Comparison of ENCODE assay signal across 7 mouse cellular contexts in genomic region chr16:4602189-4602588, GRCm38 (mm10). TPM values are rescaled to one million over a fixed set of nuclear protein-coding genes. Genes with fewer than 3 reads are reported as not detected.
A peak's percentile ranks its signal among the peaks of the same experiment; 100 is the strongest.
DNase-seq lines count a peak whose midpoint lies in the region; ATAC-seq lines count a peak whose summit lies in the region.

No protein-coding gene starts in this region.

- H3K4me2 ChIP-seq in lung, embryonic 16.5 days (ENCODE audit: low read depth, low read length) = no peak overlapping the region
- H3K4me2 ChIP-seq in hindbrain, embryonic 12.5 days (replicated peaks) = no peak overlapping the region; the same call in 1 of the 2 replicates
- peak overlapping the region; percentile 24 for H3K4me2 ChIP-seq in kidney, embryonic 15.5 days
- no peak overlapping the region for H3K4me2 ChIP-seq in neural tube, embryonic 14.5 days (ENCODE audit: low read depth, low read length)

- no peak for ATAC-seq in lung, embryonic 16.5 days (ENCODE audit: low read depth)
- no peak for ATAC-seq in hindbrain, embryonic 12.5 days (ENCODE audit: low FRiP score)
- peak; percentile 45 for ATAC-seq in kidney, embryonic 15.5 days (replicated peaks; ENCODE audit: low FRiP score)
- ATAC-seq in neural tube, embryonic 14.5 days (ENCODE audit: low read depth) = no peak

- H3K4me3 ChIP-seq in lung, embryonic 16.5 days (ENCODE audit: low read length) = no peak overlapping the region
- no peak overlapping the region for H3K4me3 ChIP-seq in hindbrain, embryonic 12.5 days
- no peak overlapping the region for H3K4me3 ChIP-seq in kidney, embryonic 15.5 days (replicated peaks)
- no peak overlapping the region for H3K4me3 ChIP-seq in neural tube, embryonic 14.5 days (ENCODE audit: low read depth, low read length)

- no peak for DNase-seq in lung, postnatal 36 days
- DNase-seq in spleen, adult 18-20 months = no peak
- no peak for DNase-seq in layer of hippocampus, adult 11-12 months (ENCODE audit: low spot score)

- peak overlapping the region; percentile 81 for H3K27ac ChIP-seq in lung, embryonic 16.5 days (ENCODE audit: low read length)
- H3K27ac ChIP-seq in hindbrain, embryonic 12.5 days = peak overlapping the region; percentile 67
- peak overlapping the region; percentile 93 for H3K27ac ChIP-seq in kidney, embryonic 15.5 days
- no peak overlapping the region for H3K27ac ChIP-seq in neural tube, embryonic 14.5 days (ENCODE audit: low read depth, low read length)

- H3K9ac ChIP-seq in lung, embryonic 16.5 days (ENCODE audit: low read length) = 0 out of 2 replicates have a peak overlapping the region, but pooled peaks have one; percentile 5
- 0 out of 2 replicates have a peak overlapping the region, but pooled peaks have one; percentile 24 for H3K9ac ChIP-seq in hindbrain, embryonic 12.5 days
- 0 out of 2 replicates have a peak overlapping the region, but pooled peaks have one; percentile 16 for H3K9ac ChIP-seq in kidney, embryonic 15.5 days
- peak overlapping the region; percentile 11; the same call in 1 of the 2 replicates for H3K9ac ChIP-seq in neural tube, embryonic 14.5 days (replicated peaks; ENCODE audit: low read depth, low read length)

- peaks cover 80% of the 10 kb centered on the region for H3K4me1 ChIP-seq in lung, embryonic 16.5 days (replicated peaks; ENCODE audit: control insufficient read depth, insufficient read depth, low read length)
- peaks cover 99% of the 10 kb centered on the region for H3K4me1 ChIP-seq in hindbrain, embryonic 12.5 days
- peaks cover 100% of the 10 kb centered on the region for H3K4me1 ChIP-seq in kidney, embryonic 15.5 days
- peaks cover 62% of the 10 kb centered on the region for H3K4me1 ChIP-seq in neural tube, embryonic 14.5 days (ENCODE audit: control insufficient read depth, insufficient read depth, low read length)

- H3K27me3 ChIP-seq in lung, embryonic 16.5 days (ENCODE audit: control insufficient read depth, insufficient read depth, low read depth, low read length) = no peaks in the 10 kb centered on the region
- H3K27me3 ChIP-seq in hindbrain, embryonic 12.5 days = no peaks in the 10 kb centered on the region
- H3K27me3 ChIP-seq in kidney, embryonic 15.5 days = no peaks in the 10 kb centered on the region
- H3K27me3 ChIP-seq in neural tube, embryonic 14.5 days (ENCODE audit: control insufficient read depth, insufficient read depth, low read length) = no peaks in the 10 kb centered on the region

- WGBS in lung, embryonic 16.5 days = 23% methylated on average over 3 of the region's 3 CpGs
- WGBS in hindbrain, embryonic 12.5 days = 19% methylated on average over 3 of the region's 3 CpGs
- 15% methylated on average over 3 of the region's 3 CpGs for WGBS in kidney, embryonic 15.5 days
- 8% methylated on average over 3 of the region's 3 CpGs for WGBS in neural tube, embryonic 14.5 days

- no peaks in the 10 kb centered on the region for H3K9me3 ChIP-seq in lung, embryonic 16.5 days (ENCODE audit: control insufficient read depth, low read length)
- no peaks in the 10 kb centered on the region for H3K9me3 ChIP-seq in hindbrain, embryonic 12.5 days (replicated peaks)
- no peaks in the 10 kb centered on the region for H3K9me3 ChIP-seq in kidney, embryonic 15.5 days (replicated peaks)
- no peaks in the 10 kb centered on the region for H3K9me3 ChIP-seq in neural tube, embryonic 14.5 days (ENCODE audit: control insufficient read depth, low read length)

- H3K36me3 ChIP-seq in lung, embryonic 16.5 days (ENCODE audit: control insufficient read depth, insufficient read depth, low read length) = no peaks in the 10 kb centered on the region
- H3K36me3 ChIP-seq in hindbrain, embryonic 12.5 days = no peaks in the 10 kb centered on the region
- H3K36me3 ChIP-seq in kidney, embryonic 15.5 days = no peaks in the 10 kb centered on the region
- no peaks in the 10 kb centered on the region for H3K36me3 ChIP-seq in neural tube, embryonic 14.5 days (ENCODE audit: control insufficient read depth, insufficient read depth, low read length)

RNA-seq across cellular contexts. Expression of gene Glis2, which starts 7.7 kb away (rescaled TPM):
- polyA plus RNA-seq in lung, embryonic 16.5 days (2015; fragmentation: Nextera tagmentation; extraction: Ambion mirVana) = 21.3 and 23.7 TPM in 2 replicates
- polyA plus RNA-seq in hindbrain, embryonic 12.5 days (2016; fragmentation: Nextera tagmentation; extraction: Ambion mirVana) = 34.0 and 34.3 TPM in 2 replicates
- 41.2 and 43.8 TPM in 2 replicates for polyA plus RNA-seq in kidney, embryonic 15.5 days (2015; fragmentation: Nextera tagmentation; extraction: Ambion mirVana)
- polyA plus RNA-seq in neural tube, embryonic 14.5 days (2014; fragmentation: Nextera tagmentation; extraction: Ambion mirVana) = 13.2 and 20.3 TPM in 2 replicates

RNA-seq across cellular contexts. Expression of gene Pam16, which starts 22.6 kb away (rescaled TPM):
- polyA plus RNA-seq in lung, embryonic 16.5 days (2015; fragmentation: Nextera tagmentation; extraction: Ambion mirVana) = 89.9 and 96.2 TPM in 2 replicates
- polyA plus RNA-seq in hindbrain, embryonic 12.5 days (2016; fragmentation: Nextera tagmentation; extraction: Ambion mirVana) = 112 and 119 TPM in 2 replicates
- 90.1 and 92.6 TPM in 2 replicates for polyA plus RNA-seq in kidney, embryonic 15.5 days (2015; fragmentation: Nextera tagmentation; extraction: Ambion mirVana)
- polyA plus RNA-seq in neural tube, embryonic 14.5 days (2014; fragmentation: Nextera tagmentation; extraction: Ambion mirVana) = 179 and 194 TPM in 2 replicates

RNA-seq across cellular contexts. Expression of gene Vasn, which starts 37.6 kb away (rescaled TPM):
- 28.5 and 30.4 TPM in 2 replicates for polyA plus RNA-seq in lung, embryonic 16.5 days (2015; fragmentation: Nextera tagmentation; extraction: Ambion mirVana)
- 16.3 and 18.0 TPM in 2 replicates for polyA plus RNA-seq in hindbrain, embryonic 12.5 days (2016; fragmentation: Nextera tagmentation; extraction: Ambion mirVana)
- polyA plus RNA-seq in kidney, embryonic 15.5 days (2015; fragmentation: Nextera tagmentation; extraction: Ambion mirVana) = 22.7 and 23.5 TPM in 2 replicates
- 4.4 and 6.3 TPM in 2 replicates for polyA plus RNA-seq in neural tube, embryonic 14.5 days (2014; fragmentation: Nextera tagmentation; extraction: Ambion mirVana)

RNA-seq across cellular contexts. Expression of gene Dnaja3, which starts 37.6 kb away (rescaled TPM):
- 61.3 and 61.9 TPM in 2 replicates for polyA plus RNA-seq in lung, embryonic 16.5 days (2015; fragmentation: Nextera tagmentation; extraction: Ambion mirVana)
- polyA plus RNA-seq in hindbrain, embryonic 12.5 days (2016; fragmentation: Nextera tagmentation; extraction: Ambion mirVana) = 56.2 and 56.9 TPM in 2 replicates
- 77.7 and 81.4 TPM in 2 replicates for polyA plus RNA-seq in kidney, embryonic 15.5 days (2015; fragmentation: Nextera tagmentation; extraction: Ambion mirVana)
- 55.0 and 61.9 TPM in 2 replicates for polyA plus RNA-seq in neural tube, embryonic 14.5 days (2014; fragmentation: Nextera tagmentation; extraction: Ambion mirVana)

RNA-seq across cellular contexts. Expression of gene Tfap4, which starts 42.5 kb away (rescaled TPM):
- polyA plus RNA-seq in lung, embryonic 16.5 days (2015; fragmentation: Nextera tagmentation; extraction: Ambion mirVana) = 13.2 and 15.5 TPM in 2 replicates
- polyA plus RNA-seq in hindbrain, embryonic 12.5 days (2016; fragmentation: Nextera tagmentation; extraction: Ambion mirVana) = 13.1 and 13.8 TPM in 2 replicates
- polyA plus RNA-seq in kidney, embryonic 15.5 days (2015; fragmentation: Nextera tagmentation; extraction: Ambion mirVana) = 24.6 and 25.7 TPM in 2 replicates
- 7.2 and 7.8 TPM in 2 replicates for polyA plus RNA-seq in neural tube, embryonic 14.5 days (2014; fragmentation: Nextera tagmentation; extraction: Ambion mirVana)
